Mouse (Mus musculus): ENCODE measurements around the gene C1qc.
A peak's percentile ranks its signal among the peaks of the same experiment; 100 is the strongest.

C1qc gene

GRCm38 (mm10) chr4:136892811-136893210, at the start of gene C1qc:
Gene C1qc (minus strand): TSS chr4:136893065.
- peak; percentile 35 to 47 for DNase-seq (ENCODE audit: low spot score in 2 of 2)

- DNase-seq (ENCODE audit: low spot score in 2 of 2) = no peak
Observed at GRCm38 (mm10) chr4:136937935-136938334, 45.1 kb upstream of the C1qc start.

GRCm38 (mm10) chr4:136937344-136937743, 44.5 kb upstream of the C1qc start:
- no peak for DNase-seq (ENCODE audit: low spot score in 2 of 2)

GRCm38 (mm10) chr4:136934746-136935613, 42.1 kb upstream of the C1qc start:
- DNase-seq (ENCODE audit: low spot score in 2 of 2) = no peak

GRCm38 (mm10) chr4:136930474-136930873, 37.6 kb upstream of the C1qc start:
- no peak for DNase-seq (ENCODE audit: low spot score in 2 of 2)

- peak in 1 of 2 experiments; percentile 33 for DNase-seq (ENCODE audit: low spot score in 2 of 2)
Observed at GRCm38 (mm10) chr4:136928928-136929327, 36.1 kb upstream of the C1qc start.

GRCm38 (mm10) chr4:136925804-136926203, 32.9 kb upstream of the C1qc start:
- DNase-seq (ENCODE audit: low spot score in 2 of 2) = no peak

GRCm38 (mm10) chr4:136924529-136924928, 31.7 kb upstream of the C1qc start:
- no peak for DNase-seq (ENCODE audit: low spot score in 2 of 2)

- no peak for DNase-seq (ENCODE audit: low spot score in 2 of 2)
Observed at GRCm38 (mm10) chr4:136919526-136919925, 26.7 kb upstream of the C1qc start.

GRCm38 (mm10) chr4:136918834-136919233, 26.0 kb upstream of the C1qc start:
- no peak for DNase-seq (ENCODE audit: low spot score in 2 of 2)

GRCm38 (mm10) chr4:136917165-136917524, 24.3 kb upstream of the C1qc start:
- no peak for DNase-seq (ENCODE audit: low spot score in 2 of 2)

GRCm38 (mm10) chr4:136916359-136917164, 23.7 kb upstream of the C1qc start:
- DNase-seq (ENCODE audit: low spot score in 2 of 2) = no peak

GRCm38 (mm10) chr4:136912841-136913240, 20.0 kb upstream of the C1qc start:
- DNase-seq (ENCODE audit: low spot score in 2 of 2) = no peak

GRCm38 (mm10) chr4:136911804-136912203, 18.9 kb upstream of the C1qc start:
- DNase-seq (ENCODE audit: low spot score in 2 of 2) = no peak

GRCm38 (mm10) chr4:136911211-136911646, 18.4 kb upstream of the C1qc start:
- DNase-seq (ENCODE audit: low spot score in 2 of 2) = no peak

- DNase-seq (ENCODE audit: low spot score in 2 of 2) = no peak
Observed at GRCm38 (mm10) chr4:136907809-136908208, 14.9 kb upstream of the C1qc start.

GRCm38 (mm10) chr4:136907033-136907432, 14.2 kb upstream of the C1qc start:
- DNase-seq (ENCODE audit: low spot score in 2 of 2) = no peak

GRCm38 (mm10) chr4:136904767-136905539, 12.1 kb upstream of the C1qc start:
- no peak for DNase-seq (ENCODE audit: low spot score in 2 of 2)

GRCm38 (mm10) chr4:136899154-136899553, 6.3 kb upstream of the C1qc start:
- DNase-seq (ENCODE audit: low spot score in 2 of 2) = no peak

GRCm38 (mm10) chr4:136898637-136899036, 5.8 kb upstream of the C1qc start, which contains the start of gene C1qa:
Gene C1qa (minus strand): TSS chr4:136898803.
- DNase-seq (ENCODE audit: low spot score in 2 of 2) = no peak

- DNase-seq (ENCODE audit: low spot score in 2 of 2) = no peak
Observed at GRCm38 (mm10) chr4:136898084-136898598, 5.3 kb upstream of the C1qc start.

- no peak for DNase-seq (ENCODE audit: low spot score in 2 of 2)
Observed at GRCm38 (mm10) chr4:136896461-136896860, 3.6 kb upstream of the C1qc start.

All from left cerebral cortex, adult 9 months (tissue).